Mouse (Mus musculus) testis, adult 2 months (tissue): ENCODE measurements around the gene Arhgef18. TPM values are rescaled to one million over a fixed set of nuclear protein-coding genes. Genes with fewer than 3 reads are reported as not detected.

ENCODE experiments used
- H3K27ac ChIP-seq: fragments of 200-500 bp; 2 replicates; pipeline ENCODE4 v1.5.1; 2012; ENCODE audit warnings: low read depth, low read length; ENCODE audit not compliant: control insufficient read depth, insufficient read depth
- H3K27me3 ChIP-seq: fragments of 200-500 bp; 2 replicates; pipeline ENCODE4 v1.6.1; 2012; ENCODE audit warnings: mild to moderate bottlenecking, low read length, moderate library complexity; ENCODE audit not compliant: control insufficient read depth, insufficient read depth
- H3K36me3 ChIP-seq: fragments of 200-500 bp; 2 replicates; pipeline ENCODE4 v1.6.1; 2012; ENCODE audit warnings: mild to moderate bottlenecking, low read length; ENCODE audit not compliant: control insufficient read depth, insufficient read depth
- H3K4me1 ChIP-seq: fragments of 200-500 bp; 2 replicates; pipeline ENCODE4 v1.6.1; 2012; ENCODE audit warnings: low read length; ENCODE audit not compliant: control insufficient read depth, insufficient read depth
- H3K4me3 ChIP-seq: fragments of 200-500 bp; 2 replicates; pipeline ENCODE4 v1.5.1; 2012; ENCODE audit warnings: low read depth, mild to moderate bottlenecking, low read length, moderate library complexity, mixed read lengths; ENCODE audit not compliant: control insufficient read depth
- CTCF ChIP-seq: fragments of 200-500 bp; IDR thresholded peaks from 2 replicates; pipeline ENCODE4 v1.5.1; 2012; ENCODE audit warnings: low read depth, mild to moderate bottlenecking, inconsistent platforms, low read length, moderate library complexity; ENCODE audit not compliant: control insufficient read depth, insufficient read depth, insufficient replicate concordance
- POLR2A ChIP-seq: fragments of 200-500 bp; IDR thresholded peaks from 2 replicates; pipeline ENCODE4 v1.6.1; 2012; ENCODE audit warnings: low read depth, mild to moderate bottlenecking, inconsistent platforms, low read length, moderate library complexity; ENCODE audit not compliant: control insufficient read depth
- polyA plus RNA-seq: library from polyadenylated mRNA; depleted of rRNA; stranded (reverse); fragments of >200 nt; gene quantifications from 2 replicates; pipeline ENCODE4 v1.2.3, GENCODE M21; 2012

The Arhgef18 gene
- polyA plus RNA-seq, 1 experiment = 6.7 TPM

GRCm38 (mm10) chr8:3418101-3418500 is 25.3 kb downstream of the Arhgef18 start:
- Histone ChIP-seq H3K4me3 (no peak overlapping the region), H3K27ac (no peak overlapping the region), H3K4me1 (no peaks in the 10 kb centered on the region), H3K27me3 (no peaks in the 10 kb centered on the region), H3K36me3 (no peaks in the 10 kb centered on the region)
- TF ChIP-seq CTCF = no peak

DNA sequence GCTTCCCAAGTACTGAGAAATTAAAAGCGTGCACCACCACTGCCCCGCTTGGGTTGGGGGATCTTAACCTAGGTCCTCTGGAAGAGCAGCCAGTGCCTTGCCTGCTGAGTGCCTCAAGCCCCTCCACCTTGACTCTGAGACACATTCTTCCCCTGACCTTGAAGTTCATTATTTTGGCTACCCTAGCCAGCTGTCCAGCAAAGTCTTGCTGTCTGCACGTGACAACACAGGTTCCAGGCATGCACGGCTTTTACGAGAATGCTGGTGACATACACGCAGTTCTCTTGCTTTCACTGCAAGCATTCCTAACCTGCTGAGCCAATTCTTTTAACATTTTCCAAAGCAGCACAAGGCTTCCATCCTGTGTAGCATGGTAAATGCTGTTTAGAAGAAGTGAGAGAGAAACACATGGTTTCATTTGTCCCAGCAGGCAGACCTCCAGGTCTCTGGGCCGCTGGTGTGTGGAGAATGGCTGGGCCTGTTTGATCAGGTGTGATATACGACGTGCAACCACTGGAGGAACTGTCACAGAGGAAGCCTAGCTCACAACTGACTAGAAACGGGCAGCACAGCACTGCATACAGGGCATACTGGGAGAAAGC is 27.4 kb downstream of the Arhgef18 start:
- no peak for TF ChIP-seq POLR2A
- TF ChIP-seq CTCF = no peak
- H3K4me3 ChIP-seq = no peak overlapping the region
- no peaks in the 10 kb centered on the region for H3K4me1 ChIP-seq

GRCm38 (mm10) chr8:3421507-3421906 is 28.7 kb downstream of the Arhgef18 start:
- Histone ChIP-seq H3K36me3 (no peaks in the 10 kb centered on the region), H3K27me3 (no peaks in the 10 kb centered on the region), H3K4me1 (no peaks in the 10 kb centered on the region), H3K27ac (no peak overlapping the region), H3K4me3 (no peak overlapping the region)
- TF ChIP-seq POLR2A (no peak), CTCF (no peak)

More for the DNA sequence above, 27.4 kb downstream of the Arhgef18 start:
- no peaks in the 10 kb centered on the region for H3K36me3 ChIP-seq
- H3K27ac ChIP-seq = no peak overlapping the region; the same call in 1 of the 2 replicates
- H3K27me3 ChIP-seq = no peaks in the 10 kb centered on the region

GRCm38 (mm10) chr8:3425217-3425616 is 32.4 kb downstream of the Arhgef18 start:
- Histone ChIP-seq H3K27me3 (no peaks in the 10 kb centered on the region), H3K36me3 (no peaks in the 10 kb centered on the region), H3K27ac (no peak overlapping the region), H3K4me1 (no peaks in the 10 kb centered on the region), H3K4me3 (no peak overlapping the region)
- TF ChIP-seq CTCF (no peak), POLR2A (no peak)

DNA sequence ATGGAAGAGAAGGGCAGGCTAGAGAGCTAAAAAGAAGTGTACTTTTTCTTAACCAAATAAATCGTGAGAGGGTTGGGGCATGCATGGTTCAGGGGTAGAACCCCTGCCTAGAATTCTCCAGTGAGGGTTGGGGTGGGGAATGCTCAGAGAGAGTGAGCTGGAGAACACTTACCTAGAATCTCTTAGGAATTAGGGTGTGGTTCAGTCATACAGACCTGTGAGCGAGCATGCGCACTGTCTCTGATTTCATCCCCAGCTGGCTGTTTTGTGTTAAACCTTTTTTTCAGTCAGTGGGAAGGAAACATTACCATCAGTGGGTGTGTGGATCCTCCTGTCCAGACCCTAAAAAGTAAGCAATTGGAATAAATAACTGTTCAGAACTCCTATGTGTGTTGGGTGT is 33.4 kb downstream of the Arhgef18 start:
- Histone ChIP-seq H3K4me3 (no peak overlapping the region), H3K36me3 (no peaks in the 10 kb centered on the region), H3K4me1 (no peaks in the 10 kb centered on the region), H3K27me3 (no peaks in the 10 kb centered on the region), H3K27ac (no peak overlapping the region)
- TF ChIP-seq POLR2A (no peak), CTCF (no peak)

- Histone ChIP-seq H3K27ac (no peak overlapping the region), H3K4me3 (no peak overlapping the region), H3K27me3 (no peaks in the 10 kb centered on the region), H3K4me1 (no peaks in the 10 kb centered on the region), H3K36me3 (no peaks in the 10 kb centered on the region; the same call in 1 of the 2 replicates)
- TF ChIP-seq CTCF (no peak), POLR2A (no peak)
Measured at GRCm38 (mm10) chr8:3428426-3428825, 35.6 kb downstream of the Arhgef18 start.

DNA sequence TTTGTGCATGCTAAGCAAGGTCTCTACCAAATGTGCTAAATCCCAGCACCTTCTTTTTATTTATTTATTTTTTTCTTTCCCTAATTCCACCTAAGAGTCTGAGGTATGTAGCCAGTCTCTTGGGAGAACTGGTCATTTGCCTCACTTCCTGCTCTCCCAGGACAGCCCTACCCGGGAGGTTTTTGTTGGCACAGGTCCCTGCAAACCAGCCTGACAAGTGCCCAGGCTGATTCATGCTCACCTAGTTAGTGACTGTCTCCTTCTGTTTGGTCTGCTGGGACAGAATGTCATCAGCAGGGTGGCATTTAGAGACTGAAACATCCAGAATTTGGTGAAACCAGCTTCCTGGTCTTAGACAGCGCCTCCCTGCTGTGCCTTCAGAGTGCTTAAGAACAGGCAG is 37.2 kb downstream of the Arhgef18 start:
- H3K36me3 ChIP-seq = no peaks in the 10 kb centered on the region; the same call in 1 of the 2 replicates
- no peak overlapping the region for H3K27ac ChIP-seq
- TF ChIP-seq POLR2A = no peak
- TF ChIP-seq CTCF = no peak

More for the DNA sequence above, 37.2 kb downstream of the Arhgef18 start:
- H3K4me1 ChIP-seq = no peaks in the 10 kb centered on the region
- no peak overlapping the region for H3K4me3 ChIP-seq
- no peaks in the 10 kb centered on the region for H3K27me3 ChIP-seq
